Mouse (Mus musculus): Measurements from ENCODE around the gene Fancf.

- TF ChIP-seq POLR2A (IDR thresholded peaks at IDR 0.05; ENCODE audit: control insufficient read depth, low read depth, low read length) = no peak
- no peak for TF ChIP-seq CTCF (IDR thresholded peaks at IDR 0.05; ENCODE audit: control insufficient read depth, insufficient read depth, insufficient replicate concordance, low read depth, low read length)
These were observed 25.9 kb upstream of the Fancf start for GRCm38 (mm10) chr7:51887678-51888567.
